Mouse (Mus musculus): ENCODE results near the gene Plk5. TPM values are rescaled to one million over a fixed set of nuclear protein-coding genes. Genes with fewer than 3 reads are reported as not detected.

The Plk5 gene
- polyA plus RNA-seq, 1 experiment from 2014 or later: 0.20 TPM

DNA sequence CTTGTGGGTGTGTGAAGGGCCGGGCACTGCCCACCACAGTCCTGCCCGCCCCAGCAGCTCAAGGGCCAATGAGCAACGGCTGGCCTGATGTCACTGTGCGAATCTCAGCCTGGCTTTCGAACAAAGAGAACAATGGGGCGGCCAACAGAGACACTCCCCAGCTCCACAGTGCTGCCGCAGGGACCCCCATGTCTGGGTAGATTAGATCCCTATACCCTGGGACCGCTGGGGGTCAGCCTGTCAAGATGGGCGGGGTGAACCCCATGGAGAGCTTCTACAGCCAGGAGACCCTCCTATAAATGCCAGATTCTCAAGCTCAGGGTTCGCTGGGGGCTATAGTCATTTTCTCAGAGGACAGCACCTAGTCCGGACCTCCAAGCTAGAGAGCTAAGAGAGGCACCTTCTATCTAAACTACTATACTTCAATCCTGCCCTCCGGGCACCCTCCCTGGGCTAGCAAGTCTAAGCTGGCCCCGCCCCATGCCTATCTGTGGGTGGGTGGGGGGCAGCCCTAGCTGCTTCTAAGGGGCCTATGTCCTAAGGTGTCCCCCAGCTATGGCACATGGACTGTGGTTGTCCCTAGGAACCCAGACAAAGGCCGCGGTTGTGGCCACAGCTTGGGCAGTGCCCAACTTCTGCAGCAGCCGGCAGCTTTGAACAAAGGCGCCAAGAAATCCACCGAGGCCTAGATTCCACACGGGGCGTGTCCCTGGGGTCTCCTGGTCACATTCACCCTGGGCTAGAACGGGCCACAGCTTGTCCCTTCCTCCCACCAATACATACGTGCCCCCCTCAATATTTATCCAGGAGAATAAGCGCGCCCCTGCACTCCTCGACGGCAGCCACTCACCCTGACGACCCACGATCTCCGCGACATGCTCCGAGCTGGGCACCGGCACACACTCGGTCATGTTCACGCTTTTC, 29.8 kb downstream of the Plk5 start:
- 1% methylated on average over 34 of the region's 34 CpGs for WGBS
- Histone ChIP-seq H3K36me3 (ENCODE audit: control insufficient read depth, insufficient read depth) (peaks cover 14% of the 10 kb centered on the region; the same call in 1 of the 2 replicates), H3K27me3 (replicated peaks; ENCODE audit: control insufficient read depth, insufficient read depth, low read length) (no peaks in the 10 kb centered on the region), H3K9ac (ENCODE audit: low read depth, low read length) (peak overlapping the region; percentile 87), H3K4me3 (ENCODE audit: low read depth, low read length) (peak overlapping the region; percentile 62), H3K4me2 (replicated peaks; ENCODE audit: low read depth) (peak overlapping the region; percentile 98), H3K4me1 (replicated peaks; ENCODE audit: control insufficient read depth, insufficient read depth, low read length) (0 out of 2 replicates have a peak, but pooled peaks cover 6% of the 10 kb centered on the region), H3K9me3 (ENCODE audit: control insufficient read depth) (no peaks in the 10 kb centered on the region), H3K27ac (ENCODE audit: low read depth, low read length) (peak overlapping the region; percentile 22; the same call in 1 of the 2 replicates)
- ATAC-seq: no peak
- no peak for TF ChIP-seq CTCF (IDR thresholded peaks at IDR 0.05; ENCODE audit: low read depth)

- H3K4me2 ChIP-seq (replicated peaks; ENCODE audit: low read depth): peak overlapping the region; percentile 98
- H3K4me3 ChIP-seq (ENCODE audit: low read depth, low read length): peak overlapping the region; percentile 62
- no peak for ATAC-seq
- under 1% methylated on average over 71 of the region's 94 CpGs for WGBS
- 0 out of 2 replicates have a peak, but pooled peaks cover 6% of the 10 kb centered on the region for H3K4me1 ChIP-seq (replicated peaks; ENCODE audit: control insufficient read depth, insufficient read depth, low read length)
- no peak for TF ChIP-seq CTCF (IDR thresholded peaks at IDR 0.05; ENCODE audit: low read depth)
- H3K9me3 ChIP-seq (ENCODE audit: control insufficient read depth): no peaks in the 10 kb centered on the region
- H3K9ac ChIP-seq (ENCODE audit: low read depth, low read length): peak overlapping the region; percentile 87
- no peaks in the 10 kb centered on the region for H3K27me3 ChIP-seq (replicated peaks; ENCODE audit: control insufficient read depth, insufficient read depth, low read length)
- H3K36me3 ChIP-seq (ENCODE audit: control insufficient read depth, insufficient read depth): peaks cover 6% of the 10 kb centered on the region; the same call in 1 of the 2 replicates
- H3K27ac ChIP-seq (ENCODE audit: low read depth, low read length): peak overlapping the region; percentile 62; the same call in 1 of the 2 replicates
Observed at GRCm38 (mm10) chr10:80386735-80387471, 30.6 kb downstream of the Plk5 start.

GRCm38 (mm10) chr10:80387522-80387959, 31.3 kb downstream of the Plk5 start, which contains the start of gene Mex3d:
Gene Mex3d (minus strand): TSS chr10:80387659.
- no peaks in the 10 kb centered on the region for H3K9me3 ChIP-seq (ENCODE audit: control insufficient read depth)
- H3K36me3 ChIP-seq (ENCODE audit: control insufficient read depth, insufficient read depth): peaks cover 5% of the 10 kb centered on the region; the same call in 1 of the 2 replicates
- H3K27ac ChIP-seq (ENCODE audit: low read depth, low read length): peak within 1 kb of the TSS; percentile 62
- ATAC-seq: peak; percentile 41
- H3K9ac ChIP-seq (ENCODE audit: low read depth, low read length): peak within 1 kb of the TSS; percentile 87
- 0 out of 2 replicates have a peak, but pooled peaks cover 6% of the 10 kb centered on the region for H3K4me1 ChIP-seq (replicated peaks; ENCODE audit: control insufficient read depth, insufficient read depth, low read length)
- peak within 1 kb of the TSS; percentile 62 for H3K4me3 ChIP-seq (ENCODE audit: low read depth, low read length)
- WGBS: 1% methylated on average over 13 of the region's 61 CpGs
- TF ChIP-seq CTCF (IDR thresholded peaks at IDR 0.05; ENCODE audit: low read depth): no peak
- no peaks in the 10 kb centered on the region for H3K27me3 ChIP-seq (replicated peaks; ENCODE audit: control insufficient read depth, insufficient read depth, low read length)
- H3K4me2 ChIP-seq (replicated peaks; ENCODE audit: low read depth): peak within 1 kb of the TSS; percentile 98

DNA sequence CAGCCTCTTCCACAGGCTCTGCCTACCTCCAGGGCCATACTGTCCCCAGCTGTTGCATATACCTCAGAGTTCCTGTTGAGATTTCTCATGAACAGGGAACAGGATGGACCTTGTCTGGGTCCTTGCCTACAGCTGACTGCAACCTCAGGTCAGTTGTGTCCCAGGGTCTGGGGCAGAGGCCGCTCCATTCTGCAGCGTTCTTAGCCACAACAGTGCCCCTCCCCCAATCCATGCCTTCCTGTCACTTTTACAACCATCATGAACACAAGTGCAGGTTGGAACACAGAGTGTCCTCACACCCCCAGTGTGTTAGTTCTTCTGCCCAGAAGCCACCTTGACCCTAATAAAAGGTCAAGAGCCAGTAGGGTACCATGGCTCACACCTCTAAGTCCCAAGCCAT, 32.5 kb downstream of the Plk5 start:
- H3K36me3 ChIP-seq (ENCODE audit: control insufficient read depth, insufficient read depth): peaks cover 17% of the 10 kb centered on the region
- no peak overlapping the region for H3K9ac ChIP-seq (ENCODE audit: low read depth, low read length)
- H3K4me2 ChIP-seq (replicated peaks; ENCODE audit: low read depth): peak overlapping the region; percentile 98; the same call in 1 of the 2 replicates
- 29% methylated on average over 2 of the region's 2 CpGs for WGBS
- H3K27me3 ChIP-seq (replicated peaks; ENCODE audit: control insufficient read depth, insufficient read depth, low read length): no peaks in the 10 kb centered on the region
- 0 out of 2 replicates have a peak, but pooled peaks cover 4% of the 10 kb centered on the region for H3K4me1 ChIP-seq (replicated peaks; ENCODE audit: control insufficient read depth, insufficient read depth, low read length)
- H3K27ac ChIP-seq (ENCODE audit: low read depth, low read length): no peak overlapping the region
- TF ChIP-seq CTCF (IDR thresholded peaks at IDR 0.05; ENCODE audit: low read depth): no peak
- ATAC-seq: no peak
- H3K9me3 ChIP-seq (ENCODE audit: control insufficient read depth): no peaks in the 10 kb centered on the region
- H3K4me3 ChIP-seq (ENCODE audit: low read depth, low read length): no peak overlapping the region

- no peak overlapping the region for H3K4me3 ChIP-seq (ENCODE audit: low read depth, low read length)
- ATAC-seq: no peak
- H3K4me1 ChIP-seq (replicated peaks; ENCODE audit: control insufficient read depth, insufficient read depth, low read length): 0 out of 2 replicates have a peak, but pooled peaks cover 4% of the 10 kb centered on the region
- 71% methylated on average over 4 of the region's 4 CpGs for WGBS
- TF ChIP-seq CTCF (IDR thresholded peaks at IDR 0.05; ENCODE audit: low read depth): no peak
- no peak overlapping the region for H3K27ac ChIP-seq (ENCODE audit: low read depth, low read length)
- H3K36me3 ChIP-seq (ENCODE audit: control insufficient read depth, insufficient read depth): peaks cover 22% of the 10 kb centered on the region
- H3K27me3 ChIP-seq (replicated peaks; ENCODE audit: control insufficient read depth, insufficient read depth, low read length): no peaks in the 10 kb centered on the region
- no peak overlapping the region for H3K4me2 ChIP-seq (replicated peaks; ENCODE audit: low read depth)
- H3K9me3 ChIP-seq (ENCODE audit: control insufficient read depth): no peaks in the 10 kb centered on the region
- no peak overlapping the region for H3K9ac ChIP-seq (ENCODE audit: low read depth, low read length)
Observed at GRCm38 (mm10) chr10:80389185-80389708, 33.0 kb downstream of the Plk5 start.
